Mouse (Mus musculus): ENCODE data around the gene Vti1a.

- no peak for TF ChIP-seq CTCF (IDR thresholded peaks at IDR 0.05; ENCODE audit: borderline replicate concordance, extremely low read depth, insufficient read depth, insufficient read length)
- no peak for TF ChIP-seq POLR2A (IDR thresholded peaks at IDR 0.05; ENCODE audit: borderline replicate concordance, extremely low read depth, insufficient read depth, insufficient read length, poor library complexity, severe bottlenecking)
Observed at GRCm38 (mm10) chr19:55299378-55299777, 16.7 kb upstream of the Vti1a start.
